Mouse (Mus musculus) neural tube, embryonic 13.5 days (tissue): ENCODE measurements around the gene Klk1b24. TPM values are rescaled to one million over a fixed set of nuclear protein-coding genes. Genes with fewer than 3 reads are reported as not detected.
"Not testable (repeated sequence)": the region's sequence is repeated elsewhere in the genome, so short reads cannot be mapped to it uniquely, and the experiment has no call there.

Source experiments
- ATAC-seq: fragments of 200-750 bp; cut with Nextera tagmentation; 2 replicates; pipeline ENCODE4 v1.8.0; 2017; ENCODE audit warnings: low read depth, mild to moderate bottlenecking, moderate TSS enrichment, moderate library complexity
- H3K27ac ChIP-seq: fragments of 300-500 bp; sonication (generic); replicated peaks from 2 replicates; pipeline ENCODE4 v1.5.1; 2015; ENCODE audit warnings: moderate library complexity, mild to moderate bottlenecking, inconsistent platforms
- H3K27me3 ChIP-seq: fragments of 300-500 bp; sonication (generic); 2 replicates; pipeline ENCODE4 v1.6.1; 2015; ENCODE audit warnings: mild to moderate bottlenecking, inconsistent platforms
- H3K36me3 ChIP-seq: fragments of 300-500 bp; sonication (generic); 2 replicates; pipeline ENCODE4 v1.6.1; 2015; ENCODE audit warnings: mild to moderate bottlenecking, inconsistent platforms
- H3K4me1 ChIP-seq: fragments of 300-500 bp; sonication (generic); replicated peaks from 2 replicates; pipeline ENCODE4 v1.6.1; 2015; ENCODE audit warnings: inconsistent platforms
- H3K4me2 ChIP-seq: fragments of 300-500 bp; sonication (generic); 2 replicates; pipeline ENCODE4 v1.6.1; 2015; ENCODE audit warnings: inconsistent platforms, mild to moderate bottlenecking, moderate library complexity
- H3K4me3 ChIP-seq: fragments of 300-500 bp; sonication (generic); 2 replicates; pipeline ENCODE4 v1.5.1; 2015; ENCODE audit warnings: mild to moderate bottlenecking, inconsistent platforms
- H3K9ac ChIP-seq: fragments of 300-500 bp; sonication (generic); 2 replicates; pipeline ENCODE4 v1.6.1; 2015; ENCODE audit warnings: moderate library complexity, mild to moderate bottlenecking, inconsistent platforms
- H3K9me3 ChIP-seq: fragments of 300-500 bp; sonication (generic); 2 replicates; pipeline ENCODE4 v1.6.1; 2016; ENCODE audit warnings: inconsistent platforms
- WGBS: fragments of 180-500 bp; shearing (Covaris S2); methylation state at CpG from one replicate; pipeline ENCODE4 v1.1.7; 2015; 5-methylcytosine and 5-hydroxymethylcytosine counted together
- polyA plus RNA-seq: library from polyadenylated mRNA; unstranded; fragments of >200 nt; fragmentation: Nextera tagmentation; extraction: Ambion mirVana; gene quantifications from 2 replicates; pipeline ENCODE4 v1.2.1, GENCODE M21; 2015

The Klk1b24 gene
- not detected in 2 replicates for polyA plus RNA-seq

- H3K9ac ChIP-seq, H3K36me3 ChIP-seq, H3K4me2 ChIP-seq, ATAC-seq, H3K9me3 ChIP-seq, H3K4me1 ChIP-seq, H3K27me3 ChIP-seq, H3K27ac ChIP-seq, H3K4me3 ChIP-seq: not testable (repeated sequence)
Measured at GRCm38 (mm10) chr7:44187936-44188335, at the start of gene Klk1b24. Klk1b24 (plus strand) TSS chr7:44188236.

GRCm38 (mm10) chr7:44179299-44180045 lies 8.6 kb upstream of the Klk1b24 start:
- 55% methylated on average over 9 of the region's 9 CpGs for WGBS
- H3K27me3 ChIP-seq: no peaks in the 10 kb centered on the region
- H3K4me1 ChIP-seq: no peaks in the 10 kb centered on the region
- ATAC-seq: no peak
- no peaks in the 10 kb centered on the region for H3K9me3 ChIP-seq
- H3K4me2 ChIP-seq: no peak overlapping the region
- H3K27ac ChIP-seq: no peak overlapping the region
- H3K4me3 ChIP-seq: no peak overlapping the region
- H3K36me3 ChIP-seq: no peaks in the 10 kb centered on the region
- H3K9ac ChIP-seq: no peak overlapping the region

- 65% methylated on average over 8 of the region's 8 CpGs for WGBS
- ATAC-seq, H3K4me1 ChIP-seq, H3K4me2 ChIP-seq, H3K27ac ChIP-seq, H3K9ac ChIP-seq, H3K27me3 ChIP-seq, H3K4me3 ChIP-seq, H3K36me3 ChIP-seq, H3K9me3 ChIP-seq: not testable (repeated sequence)
Measured at GRCm38 (mm10) chr7:44186516-44186915, 1.5 kb upstream of the Klk1b24 start.

GRCm38 (mm10) chr7:44193466-44193865 lies 5.4 kb downstream of the Klk1b24 start:
- 93% methylated on average over 1 of the region's 1 CpGs for WGBS
- not testable (repeated sequence) for H3K4me2 ChIP-seq, H3K9me3 ChIP-seq, H3K36me3 ChIP-seq, H3K9ac ChIP-seq, H3K27me3 ChIP-seq, ATAC-seq, H3K4me1 ChIP-seq, H3K27ac ChIP-seq, H3K4me3 ChIP-seq

GRCm38 (mm10) chr7:44197891-44198290 lies 9.9 kb downstream of the Klk1b24 start, which contains the start of gene Klk1b3:
Klk1b3 (plus strand) TSS chr7:44198191.
- Histone ChIP-seq H3K4me1 (no peaks in the 10 kb centered on the region), H3K4me3 (no peak within 1 kb of the TSS), H3K9ac (no peak within 1 kb of the TSS), H3K36me3 (no peaks in the 10 kb centered on the region), H3K27ac (no peak within 1 kb of the TSS), H3K27me3 (no peaks in the 10 kb centered on the region), H3K9me3 (no peaks in the 10 kb centered on the region), H3K4me2 (no peak within 1 kb of the TSS)
- no peak for ATAC-seq
- WGBS: 75% methylated on average over 3 of the region's 3 CpGs

- H3K27ac ChIP-seq, H3K4me1 ChIP-seq: not testable (repeated sequence)
- WGBS: 49% methylated on average over 3 of the region's 3 CpGs
Measured at GRCm38 (mm10) chr7:44207135-44207534, 19.1 kb downstream of the Klk1b24 start, which contains the start of gene Klk1b4. Klk1b4 (plus strand) TSS chr7:44207435.

GRCm38 (mm10) chr7:44208307-44208706 lies 20.3 kb downstream of the Klk1b24 start:
- no peak overlapping the region for H3K4me2 ChIP-seq
- no peaks in the 10 kb centered on the region for H3K9me3 ChIP-seq
- H3K36me3 ChIP-seq: no peaks in the 10 kb centered on the region
- 89% methylated on average over 3 of the region's 3 CpGs for WGBS
- H3K27me3 ChIP-seq: no peaks in the 10 kb centered on the region
- no peak for ATAC-seq
- H3K27ac ChIP-seq: no peak overlapping the region
- H3K9ac ChIP-seq: no peak overlapping the region
- H3K4me1 ChIP-seq: no peaks in the 10 kb centered on the region
- H3K4me3 ChIP-seq: no peak overlapping the region

More at GRCm38 (mm10) chr7:44207135-44207534, 19.1 kb downstream of the Klk1b24 start, which contains the start of gene Klk1b4:
- H3K4me2 ChIP-seq, ATAC-seq, H3K27me3 ChIP-seq, H3K36me3 ChIP-seq, H3K9ac ChIP-seq, H3K4me3 ChIP-seq, H3K9me3 ChIP-seq: not testable (repeated sequence)

GRCm38 (mm10) chr7:44215645-44216044 lies 27.6 kb downstream of the Klk1b24 start, which contains the start of gene Klk1b5:
Klk1b5 (plus strand) TSS chr7:44215945.
- H3K4me2 ChIP-seq: no peak within 1 kb of the TSS
- no peak within 1 kb of the TSS for H3K4me3 ChIP-seq
- H3K27me3 ChIP-seq: no peaks in the 10 kb centered on the region
- no peak within 1 kb of the TSS for H3K9ac ChIP-seq
- H3K9me3 ChIP-seq: no peaks in the 10 kb centered on the region
- no peak within 1 kb of the TSS for H3K27ac ChIP-seq
- H3K36me3 ChIP-seq: no peaks in the 10 kb centered on the region
- 73% methylated on average over 1 of the region's 1 CpGs for WGBS
- ATAC-seq: no peak
- no peaks in the 10 kb centered on the region for H3K4me1 ChIP-seq

GRCm38 (mm10) chr7:44221601-44222000 lies 33.6 kb downstream of the Klk1b24 start:
- not testable (repeated sequence) for H3K4me3 ChIP-seq, H3K4me2 ChIP-seq, H3K27ac ChIP-seq, H3K27me3 ChIP-seq, ATAC-seq, H3K4me1 ChIP-seq, H3K9ac ChIP-seq, H3K36me3 ChIP-seq, H3K9me3 ChIP-seq
- 77% methylated on average over 10 of the region's 10 CpGs for WGBS

- H3K4me1 ChIP-seq, H3K9ac ChIP-seq, H3K27ac ChIP-seq, H3K4me3 ChIP-seq, H3K4me2 ChIP-seq, ATAC-seq, H3K36me3 ChIP-seq, H3K9me3 ChIP-seq, H3K27me3 ChIP-seq: not testable (repeated sequence)
- WGBS: 79% methylated on average over 6 of the region's 6 CpGs
Measured at GRCm38 (mm10) chr7:44222335-44222734, 34.3 kb downstream of the Klk1b24 start.

- Histone ChIP-seq H3K9ac (no peak within 1 kb of the TSS), H3K4me1 (no peaks in the 10 kb centered on the region), H3K4me2 (no peak within 1 kb of the TSS), H3K27me3 (no peaks in the 10 kb centered on the region), H3K36me3 (no peaks in the 10 kb centered on the region), H3K4me3 (no peak within 1 kb of the TSS), H3K9me3 (no peaks in the 10 kb centered on the region), H3K27ac (no peak within 1 kb of the TSS)
- ATAC-seq: no peak
- WGBS: 73% methylated on average over 1 of the region's 1 CpGs
Measured at GRCm38 (mm10) chr7:44225076-44225475, 37.0 kb downstream of the Klk1b24 start, which contains the start of gene Klk1. Klk1 (plus strand) TSS chr7:44225360.

GRCm38 (mm10) chr7:44235909-44236308 lies 47.9 kb downstream of the Klk1b24 start, which contains the start of gene Gm36864:
Gm36864 (plus strand) TSS chr7:44236177.
- no peaks in the 10 kb centered on the region for H3K4me1 ChIP-seq
- H3K27me3 ChIP-seq: no peaks in the 10 kb centered on the region
- WGBS: 82% methylated on average over 3 of the region's 3 CpGs
- ATAC-seq: no peak
- no peaks in the 10 kb centered on the region for H3K36me3 ChIP-seq
- H3K9me3 ChIP-seq: no peaks in the 10 kb centered on the region
- H3K4me2 ChIP-seq: no peak within 1 kb of the TSS
- H3K4me3 ChIP-seq: no peak within 1 kb of the TSS
- H3K27ac ChIP-seq: no peak within 1 kb of the TSS
- no peak within 1 kb of the TSS for H3K9ac ChIP-seq

- ATAC-seq: no peak
- Histone ChIP-seq H3K27me3 (no peaks in the 10 kb centered on the region), H3K36me3 (no peaks in the 10 kb centered on the region), H3K27ac (no peak overlapping the region), H3K4me1 (no peaks in the 10 kb centered on the region), H3K4me3 (no peak overlapping the region), H3K9me3 (no peaks in the 10 kb centered on the region), H3K4me2 (no peak overlapping the region), H3K9ac (no peak overlapping the region)
- 70% methylated on average over 2 of the region's 2 CpGs for WGBS
Measured at GRCm38 (mm10) chr7:44239913-44240312, 51.9 kb downstream of the Klk1b24 start.
